Mouse (Mus musculus) neural tube, embryonic 13.5 days (tissue): Measurements from ENCODE around the gene Agrp. TPM values are rescaled to one million over a fixed set of nuclear protein-coding genes. Genes with fewer than 3 reads are reported as not detected.
A peak's percentile ranks its signal among the peaks of the same experiment; 100 is the strongest.
"Not testable (repeated sequence)": the region's sequence is repeated elsewhere in the genome, so short reads cannot be mapped to it uniquely, and the experiment has no call there.

Source experiments
- ATAC-seq: fragments of 200-750 bp; cut with Nextera tagmentation; 2 replicates; pipeline ENCODE4 v1.8.0; 2017; ENCODE audit warnings: low read depth, mild to moderate bottlenecking, moderate TSS enrichment, moderate library complexity
- H3K27ac ChIP-seq: fragments of 300-500 bp; sonication (generic); replicated peaks from 2 replicates; pipeline ENCODE4 v1.5.1; 2015; ENCODE audit warnings: moderate library complexity, mild to moderate bottlenecking, inconsistent platforms
- H3K27me3 ChIP-seq: fragments of 300-500 bp; sonication (generic); 2 replicates; pipeline ENCODE4 v1.6.1; 2015; ENCODE audit warnings: mild to moderate bottlenecking, inconsistent platforms
- H3K36me3 ChIP-seq: fragments of 300-500 bp; sonication (generic); 2 replicates; pipeline ENCODE4 v1.6.1; 2015; ENCODE audit warnings: mild to moderate bottlenecking, inconsistent platforms
- H3K4me1 ChIP-seq: fragments of 300-500 bp; sonication (generic); replicated peaks from 2 replicates; pipeline ENCODE4 v1.6.1; 2015; ENCODE audit warnings: inconsistent platforms
- H3K4me2 ChIP-seq: fragments of 300-500 bp; sonication (generic); 2 replicates; pipeline ENCODE4 v1.6.1; 2015; ENCODE audit warnings: inconsistent platforms, mild to moderate bottlenecking, moderate library complexity
- H3K4me3 ChIP-seq: fragments of 300-500 bp; sonication (generic); 2 replicates; pipeline ENCODE4 v1.5.1; 2015; ENCODE audit warnings: mild to moderate bottlenecking, inconsistent platforms
- H3K9ac ChIP-seq: fragments of 300-500 bp; sonication (generic); 2 replicates; pipeline ENCODE4 v1.6.1; 2015; ENCODE audit warnings: moderate library complexity, mild to moderate bottlenecking, inconsistent platforms
- H3K9me3 ChIP-seq: fragments of 300-500 bp; sonication (generic); 2 replicates; pipeline ENCODE4 v1.6.1; 2016; ENCODE audit warnings: inconsistent platforms
- WGBS: fragments of 180-500 bp; shearing (Covaris S2); methylation state at CpG from one replicate; pipeline ENCODE4 v1.1.7; 2015; 5-methylcytosine and 5-hydroxymethylcytosine counted together
- polyA plus RNA-seq: library from polyadenylated mRNA; unstranded; fragments of >200 nt; fragmentation: Nextera tagmentation; extraction: Ambion mirVana; gene quantifications from 2 replicates; pipeline ENCODE4 v1.2.1, GENCODE M21; 2015

Gene Agrp
- polyA plus RNA-seq, 1 experiment from 2014 or later, result 2.0 TPM

DNA sequence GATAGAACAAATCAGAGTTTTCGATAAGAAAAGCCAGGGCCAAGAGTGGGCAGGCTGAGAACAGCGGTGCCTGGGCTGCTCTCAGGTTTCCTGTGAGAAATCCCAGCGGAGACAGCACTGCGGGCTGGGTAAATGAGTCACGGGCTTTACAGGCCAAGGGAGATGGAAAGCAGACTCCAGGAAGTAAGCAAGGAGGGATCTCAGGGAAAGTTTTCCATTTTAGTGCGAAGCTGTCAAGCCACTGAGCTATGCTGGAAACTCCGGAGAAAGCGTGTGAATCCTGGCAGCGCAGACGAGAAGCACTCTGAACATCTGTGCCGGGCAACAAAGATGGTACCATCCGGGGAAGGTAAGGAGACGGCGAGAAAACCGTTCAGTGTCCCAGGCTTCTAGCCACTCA, 43.3 kb downstream of the Agrp start:
- no peaks in the 10 kb centered on the region for H3K9me3 ChIP-seq
- H3K4me2 ChIP-seq, result peak overlapping the region; percentile 30
- H3K9ac ChIP-seq, result 0 out of 2 replicates have a peak overlapping the region, but pooled peaks have one; percentile 8
- H3K4me3 ChIP-seq, result no peak overlapping the region
- H3K27ac ChIP-seq, result no peak overlapping the region
- no peak for ATAC-seq
- WGBS, result 34% methylated on average over 15 of the region's 15 CpGs
- 0 out of 2 replicates have a peak, but pooled peaks cover 8% of the 10 kb centered on the region for H3K4me1 ChIP-seq
- no peaks in the 10 kb centered on the region for H3K36me3 ChIP-seq
- peaks cover 11% of the 10 kb centered on the region; the same call in 1 of the 2 replicates for H3K27me3 ChIP-seq

DNA sequence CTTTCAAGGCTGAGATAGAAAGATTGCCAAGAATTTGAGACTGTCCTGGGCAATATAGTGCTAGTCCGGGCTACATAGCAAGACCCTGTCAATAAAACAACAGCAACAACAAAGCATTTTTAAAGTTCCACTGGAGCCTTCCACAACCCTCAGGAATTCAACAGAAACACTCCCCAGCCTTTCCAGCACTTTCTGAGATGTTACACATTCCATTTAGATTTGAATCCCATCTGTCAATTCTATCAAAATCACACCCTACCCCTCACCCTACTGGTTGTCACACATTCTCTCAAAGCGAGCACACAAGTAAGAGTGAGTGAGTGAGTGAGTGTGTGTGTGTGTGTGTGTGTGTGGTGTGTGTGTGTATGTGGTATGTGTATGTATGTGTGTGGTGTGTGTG, 44.8 kb downstream of the Agrp start:
- no peak for ATAC-seq
- Histone ChIP-seq H3K36me3 (no peaks in the 10 kb centered on the region), H3K27me3 (peaks cover 11% of the 10 kb centered on the region; the same call in 1 of the 2 replicates), H3K9me3 (no peaks in the 10 kb centered on the region), H3K4me1 (0 out of 2 replicates have a peak, but pooled peaks cover 8% of the 10 kb centered on the region), H3K4me3 (no peak overlapping the region), H3K4me2 (no peak overlapping the region), H3K9ac (no peak overlapping the region), H3K27ac (no peak overlapping the region)
- 80% methylated on average over 2 of the region's 2 CpGs for WGBS

DNA sequence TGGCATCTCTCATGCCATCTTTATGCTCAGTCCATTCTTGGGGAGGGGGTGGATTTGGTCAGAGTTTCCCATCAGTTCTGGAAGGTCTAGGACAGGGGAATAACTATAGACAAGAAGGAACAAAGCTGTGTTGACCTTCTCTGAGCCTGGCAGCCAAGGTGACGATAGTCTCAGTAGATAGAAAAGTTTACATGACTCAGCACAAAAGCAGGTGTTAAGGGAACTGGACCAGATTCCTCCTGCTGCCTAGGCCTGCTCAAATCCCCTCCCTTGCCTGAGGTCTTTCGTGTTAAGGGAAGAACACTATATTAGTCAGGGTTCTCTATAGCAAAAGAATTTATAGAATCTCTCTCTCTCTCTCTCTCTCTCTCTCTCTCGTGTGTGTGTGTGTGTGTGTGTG, 57.5 kb downstream of the Agrp start:
- H3K4me1 ChIP-seq, result no peaks in the 10 kb centered on the region
- 76% methylated on average over 3 of the region's 3 CpGs for WGBS
- ATAC-seq, result no peak
- H3K4me2 ChIP-seq, result no peak overlapping the region
- no peak overlapping the region for H3K27ac ChIP-seq
- no peak overlapping the region for H3K4me3 ChIP-seq
- no peaks in the 10 kb centered on the region for H3K27me3 ChIP-seq
- H3K9me3 ChIP-seq, result no peaks in the 10 kb centered on the region
- no peaks in the 10 kb centered on the region for H3K36me3 ChIP-seq
- H3K9ac ChIP-seq, result no peak overlapping the region

DNA sequence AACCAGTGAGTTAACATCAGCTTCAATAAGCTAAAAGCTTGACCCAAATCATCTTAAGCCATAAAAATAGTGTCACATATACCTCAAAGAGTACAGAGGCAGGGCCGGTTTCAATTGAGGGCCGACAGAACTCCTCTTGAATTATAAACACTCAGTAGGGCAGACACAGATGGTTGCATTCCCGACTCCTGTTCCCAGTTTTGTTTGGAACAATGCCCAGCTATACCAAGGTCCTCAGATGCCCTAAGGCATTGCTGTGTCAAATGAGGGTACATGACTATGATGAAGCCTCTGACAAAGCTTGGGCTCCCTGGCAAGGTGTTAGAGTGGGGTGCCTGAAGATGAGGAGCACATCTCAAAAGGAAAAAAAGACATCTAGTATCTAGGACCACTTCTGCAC, 61.7 kb downstream of the Agrp start:
- Histone ChIP-seq H3K4me3 (no peak overlapping the region), H3K36me3 (no peaks in the 10 kb centered on the region), H3K4me1 (no peaks in the 10 kb centered on the region), H3K4me2 (no peak overlapping the region), H3K27me3 (no peaks in the 10 kb centered on the region), H3K27ac (no peak overlapping the region), H3K9ac (no peak overlapping the region), H3K9me3 (no peaks in the 10 kb centered on the region)
- WGBS, result 50% methylated on average over 3 of the region's 3 CpGs
- ATAC-seq, result no peak

DNA sequence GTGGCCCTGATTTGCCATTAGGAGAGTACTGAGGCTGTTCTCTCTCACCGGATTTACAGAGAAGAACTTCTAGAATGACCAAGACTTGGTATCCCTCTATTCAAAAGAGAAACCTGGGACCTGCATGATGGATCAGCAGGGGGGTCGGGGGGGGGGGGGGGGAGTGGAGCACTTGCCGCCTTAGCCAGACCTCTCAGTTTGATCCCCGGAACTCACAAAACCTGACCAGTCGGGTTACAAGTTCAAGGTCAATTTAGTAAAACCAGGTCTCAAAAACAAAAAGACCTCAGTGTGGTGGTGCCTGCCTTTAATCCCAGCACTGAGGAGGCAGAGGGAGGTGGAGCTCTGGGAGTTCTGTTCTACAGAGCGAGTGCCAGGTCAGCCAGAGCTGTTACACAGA, 62.5 kb downstream of the Agrp start:
- WGBS, result 54% methylated on average over 5 of the region's 6 CpGs
- Histone ChIP-seq H3K4me2 (no peak overlapping the region), H3K9ac (no peak overlapping the region), H3K4me3 (no peak overlapping the region), H3K4me1 (no peaks in the 10 kb centered on the region), H3K36me3 (no peaks in the 10 kb centered on the region), H3K27ac (no peak overlapping the region), H3K9me3 (no peaks in the 10 kb centered on the region), H3K27me3 (no peaks in the 10 kb centered on the region)
- no peak for ATAC-seq

DNA sequence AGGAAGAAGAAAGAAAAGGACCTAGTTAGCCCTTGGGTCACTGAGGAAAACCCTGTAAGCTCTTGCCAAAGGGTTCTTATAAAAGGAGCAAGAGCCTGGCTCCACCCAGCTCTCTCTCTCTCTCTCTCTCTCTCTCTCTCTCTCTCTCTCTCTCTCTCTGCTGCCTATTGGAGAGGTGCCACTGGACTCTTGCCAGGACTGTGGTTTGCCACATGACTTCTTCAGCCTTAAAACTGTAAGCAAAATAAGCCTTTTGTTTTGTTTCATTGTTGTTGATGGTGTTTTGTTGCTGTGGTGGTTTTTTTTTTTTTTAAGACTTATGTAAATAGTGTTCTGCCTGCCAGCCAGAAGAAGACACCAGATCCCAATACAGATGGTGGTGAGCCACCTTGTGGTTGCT, 63.8 kb downstream of the Agrp start:
- Histone ChIP-seq H3K4me2 (no peak overlapping the region), H3K36me3 (no peaks in the 10 kb centered on the region), H3K27ac (no peak overlapping the region), H3K27me3 (no peaks in the 10 kb centered on the region), H3K9me3 (no peaks in the 10 kb centered on the region), H3K4me1 (no peaks in the 10 kb centered on the region), H3K4me3 (no peak overlapping the region), H3K9ac (no peak overlapping the region)
- ATAC-seq, result no peak

DNA sequence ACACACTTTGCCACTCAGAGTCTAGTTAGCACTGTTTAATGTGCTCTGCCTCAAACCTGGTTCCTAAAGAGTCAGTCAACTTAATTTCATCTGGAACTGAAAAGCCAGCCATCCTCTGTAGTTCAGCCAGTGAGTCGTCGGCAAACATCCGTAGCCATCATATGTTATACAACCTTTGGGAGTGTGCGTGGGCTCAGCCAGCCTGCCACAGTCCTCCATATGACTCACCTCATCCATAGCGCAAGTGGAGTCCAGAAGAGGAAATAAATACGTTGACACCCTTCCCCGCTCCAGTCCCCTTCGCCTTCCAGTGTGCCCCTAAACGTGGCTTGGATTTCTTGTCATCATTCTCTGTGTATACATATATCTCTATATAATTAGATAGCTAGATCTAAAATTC, 65.4 kb downstream of the Agrp start:
- Histone ChIP-seq H3K9me3 (no peaks in the 10 kb centered on the region), H3K4me3 (no peak overlapping the region), H3K36me3 (no peaks in the 10 kb centered on the region), H3K27ac (no peak overlapping the region), H3K9ac (no peak overlapping the region), H3K4me1 (peaks cover 12% of the 10 kb centered on the region), H3K27me3 (no peaks in the 10 kb centered on the region), H3K4me2 (no peak overlapping the region)
- 90% methylated on average over 9 of the region's 9 CpGs for WGBS
- no peak for ATAC-seq

DNA sequence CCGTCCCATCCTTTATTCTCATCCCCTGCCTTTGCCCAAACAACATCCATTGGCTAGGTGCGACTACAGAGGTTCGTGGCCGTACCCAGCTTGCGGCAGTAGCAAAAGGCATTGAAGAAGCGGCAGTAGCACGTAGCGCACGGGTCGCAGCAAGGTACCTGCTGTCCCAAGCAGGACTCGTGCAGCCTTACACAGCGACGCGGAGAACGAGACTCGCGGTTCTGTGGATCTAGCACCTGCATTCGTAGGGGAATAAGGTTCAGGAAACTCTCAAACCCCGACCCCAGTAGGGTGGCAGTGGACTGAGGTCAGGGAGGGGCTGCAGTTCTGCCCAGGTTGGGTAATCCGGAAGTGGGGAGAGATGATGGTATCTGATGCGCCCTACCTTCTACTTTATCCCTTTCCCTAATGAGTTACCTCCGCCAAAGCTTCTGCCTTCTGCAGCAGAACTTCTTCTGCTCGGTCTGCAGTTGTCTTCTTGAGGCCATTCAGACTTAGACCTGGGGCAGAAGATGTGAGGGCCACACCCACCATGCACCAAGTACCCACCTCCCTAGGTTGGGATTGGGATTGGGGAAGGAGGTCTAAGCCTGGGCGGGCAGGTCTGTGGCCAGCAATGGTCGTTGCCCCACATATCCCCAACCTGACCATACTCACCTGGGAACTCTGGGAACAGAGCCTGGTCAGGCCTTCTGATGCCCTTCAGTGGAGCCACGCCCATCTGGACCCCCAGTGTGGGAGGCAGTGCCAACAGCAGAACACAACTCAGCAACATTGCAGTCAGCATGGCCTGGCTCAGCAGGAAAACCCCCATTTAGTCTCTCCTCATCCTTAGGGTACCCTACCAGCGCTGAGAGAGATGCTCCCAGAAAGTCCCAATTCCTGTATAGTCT, 70.2 kb downstream of the Agrp start:
- H3K4me2 ChIP-seq, result peak overlapping the region; percentile 93
- peak overlapping the region; percentile 75 for H3K9ac ChIP-seq
- peak overlapping the region; percentile 88 for H3K27ac ChIP-seq
- ATAC-seq, result peak; percentile 28
- no peaks in the 10 kb centered on the region for H3K9me3 ChIP-seq
- H3K36me3 ChIP-seq, result peaks cover 5% of the 10 kb centered on the region; the same call in 1 of the 2 replicates
- H3K4me3 ChIP-seq, result peak overlapping the region; percentile 80
- no peaks in the 10 kb centered on the region for H3K27me3 ChIP-seq
- H3K4me1 ChIP-seq, result peaks cover 48% of the 10 kb centered on the region
- WGBS, result 33% methylated on average over 27 of the region's 27 CpGs

DNA sequence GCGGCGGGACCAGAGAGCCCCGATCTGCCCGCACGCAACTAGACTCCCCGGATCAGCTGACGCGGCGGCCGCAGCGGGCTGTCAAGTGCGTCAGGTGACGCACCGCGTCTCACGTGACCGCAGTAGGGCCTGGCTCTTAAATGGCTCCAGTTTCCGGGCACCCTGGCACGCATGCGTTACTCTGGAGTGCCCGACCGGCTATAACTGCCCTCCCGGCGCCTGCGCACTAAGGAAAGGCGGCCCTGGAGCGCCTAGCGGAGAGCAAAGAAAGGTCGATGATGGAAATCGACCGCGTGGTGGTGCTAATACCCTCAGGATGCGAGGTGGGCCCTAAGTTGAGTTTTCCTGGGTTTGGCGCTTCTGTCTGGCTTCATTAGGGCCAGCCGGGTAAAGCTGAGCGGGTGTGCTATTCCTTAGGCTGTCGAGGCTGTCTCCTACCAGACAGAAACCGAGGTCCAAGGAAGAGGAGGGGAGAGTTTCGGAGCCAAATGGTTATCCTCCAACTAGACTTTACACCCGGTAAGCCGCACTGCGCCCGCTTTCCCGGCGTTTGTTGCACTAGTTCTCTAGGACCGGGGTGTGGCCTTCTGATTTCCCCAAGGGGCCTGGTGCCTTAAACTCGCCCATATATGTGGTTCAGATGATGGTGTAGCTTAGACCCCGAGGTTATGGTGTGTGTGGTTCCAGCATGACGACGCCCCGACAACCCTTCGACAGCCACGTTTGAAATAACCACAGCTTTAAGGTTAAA, 71.1 kb downstream of the Agrp start, which contains the start of gene Atp6v0d1:
Gene Atp6v0d1, minus strand, starts transcription at position 96 of the 751 bp plus-strand sequence.
- Histone ChIP-seq H3K4me1 (peaks cover 48% of the 10 kb centered on the region), H3K9ac (peak within 1 kb of the TSS; percentile 93), H3K4me3 (peak within 1 kb of the TSS; percentile 80), H3K27ac (peak within 1 kb of the TSS; percentile 88), H3K27me3 (no peaks in the 10 kb centered on the region), H3K36me3 (peaks cover 6% of the 10 kb centered on the region; the same call in 1 of the 2 replicates), H3K9me3 (no peaks in the 10 kb centered on the region), H3K4me2 (peak within 1 kb of the TSS; percentile 93)
- ATAC-seq, result peak; percentile 99
- WGBS, result 4% methylated on average over 53 of the region's 53 CpGs

DNA sequence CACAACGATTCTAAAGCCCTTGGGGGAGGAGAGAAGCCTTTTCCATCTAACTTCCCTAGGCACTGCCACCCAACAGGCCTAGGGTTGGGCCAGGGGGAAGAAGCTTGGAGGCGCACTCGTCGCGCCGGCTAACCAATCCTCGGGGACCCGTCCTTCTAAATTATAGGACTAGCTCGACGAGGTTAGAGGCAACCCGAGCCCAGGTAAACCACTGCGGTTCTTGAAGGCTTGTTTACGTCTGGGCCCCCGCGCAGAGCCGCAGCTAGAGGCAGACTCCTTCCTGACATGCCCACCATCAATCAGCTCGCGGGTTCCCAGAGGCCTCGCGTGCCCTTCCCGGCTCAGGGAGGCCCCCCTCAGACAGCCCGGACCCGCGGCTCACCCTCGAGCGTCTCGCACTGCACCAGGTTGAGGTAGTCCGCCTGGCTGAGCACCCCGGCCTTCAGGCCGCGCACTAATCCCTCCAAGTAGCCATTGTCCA, 71.8 kb downstream of the Agrp start:
- H3K9me3 ChIP-seq, result no peaks in the 10 kb centered on the region
- H3K9ac ChIP-seq, result peak overlapping the region; percentile 93
- peak overlapping the region; percentile 80 for H3K4me3 ChIP-seq
- peak overlapping the region; percentile 93 for H3K4me2 ChIP-seq
- no peaks in the 10 kb centered on the region for H3K27me3 ChIP-seq
- peak overlapping the region; percentile 88 for H3K27ac ChIP-seq
- ATAC-seq, result peak; percentile 84
- peaks cover 7% of the 10 kb centered on the region; the same call in 1 of the 2 replicates for H3K36me3 ChIP-seq
- peaks cover 48% of the 10 kb centered on the region for H3K4me1 ChIP-seq
- under 1% methylated on average over 31 of the region's 31 CpGs for WGBS

DNA sequence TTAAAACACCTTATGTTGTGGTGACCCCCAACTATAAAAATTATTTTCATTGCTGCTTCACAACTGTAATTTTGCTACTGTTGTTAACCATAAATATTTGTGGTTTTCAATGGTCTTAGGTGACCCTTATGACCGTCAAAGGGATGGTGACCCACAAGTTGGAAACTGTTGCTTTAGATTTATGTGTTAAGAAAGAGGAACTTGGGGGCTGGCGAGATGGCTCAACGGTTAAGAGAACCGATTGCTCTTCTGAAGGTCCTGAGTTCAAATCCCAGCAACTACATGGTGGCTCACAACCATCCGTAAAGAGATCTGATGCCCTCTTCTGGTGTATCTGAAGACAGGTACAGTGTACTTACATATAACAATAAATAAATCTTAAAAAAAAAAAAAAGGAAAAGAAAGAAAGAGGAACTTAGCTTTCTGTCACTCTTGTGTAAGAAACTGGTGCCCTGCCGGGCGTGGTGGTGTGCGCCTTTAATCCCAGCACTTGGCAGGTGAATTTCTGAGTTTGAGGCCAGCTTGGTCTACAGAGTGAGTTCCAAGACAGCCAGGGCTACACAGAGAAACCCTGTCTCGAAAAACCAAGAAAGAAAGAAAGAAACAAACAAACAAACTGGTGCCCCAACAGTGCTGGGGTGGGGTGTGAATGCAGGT, 72.5 kb downstream of the Agrp start:
- not testable (repeated sequence) for ATAC-seq, H3K9me3 ChIP-seq, H3K27me3 ChIP-seq
- peak overlapping the region; percentile 93 for H3K4me2 ChIP-seq
- peaks cover 13% of the 10 kb centered on the region; the same call in 1 of the 2 replicates for H3K36me3 ChIP-seq
- H3K9ac ChIP-seq, result peak overlapping the region; percentile 93
- peak overlapping the region; percentile 80 for H3K4me3 ChIP-seq
- peak overlapping the region; percentile 88 for H3K27ac ChIP-seq
- H3K4me1 ChIP-seq, result peaks cover 48% of the 10 kb centered on the region
- WGBS, result 88% methylated on average over 9 of the region's 9 CpGs
